20 mouse cellular contexts compared by ENCODE assay signal in genomic region chr4:45970048-45970560, GRCm38 (mm10). TPM values are rescaled to one million over a fixed set of nuclear protein-coding genes. Genes with fewer than 3 reads are reported as not detected.
DNase-seq lines count a peak whose midpoint lies in the region; ATAC-seq and TF ChIP-seq lines count a peak whose summit lies in the region.
"Had no signal": no experiment of that assay in that cellular context is flagged by ENCODE, and none has a peak within 500 bp of the region (broad histone marks: within the 10 kb centered on the region; RNA-seq: fewer than 3 reads in every experiment).

No protein-coding gene starts in this region.

- H3K9me3 ChIP-seq in heart, postnatal 0 days (replicated peaks; ENCODE audit: control insufficient read depth, low read length) = no peaks in the 10 kb centered on the region
- no peaks in the 10 kb centered on the region for H3K9me3 ChIP-seq in heart, embryonic 12.5 days (replicated peaks)
- no peaks in the 10 kb centered on the region for H3K9me3 ChIP-seq in liver, postnatal 0 days (ENCODE audit: low read length)
- no peaks in the 10 kb centered on the region for H3K9me3 ChIP-seq in liver, embryonic 11.5 days (ENCODE audit: control insufficient read depth, low read length)
- no peaks in the 10 kb centered on the region for H3K9me3 ChIP-seq in hindbrain, embryonic 11.5 days (ENCODE audit: control insufficient read depth, low read length)
- H3K9me3 ChIP-seq: embryonic facial prominence, embryonic 10.5 days; forebrain, embryonic 13.5 days; hindbrain, embryonic 15.5 days had no signal

- peak; percentile 94 for DNase-seq in heart, adult 11 months
- DNase-seq in heart, postnatal 10 days = no peak
- DNase-seq in heart, postnatal 0 days (ENCODE audit: low spot score) = no peak
- no peak for DNase-seq in liver, postnatal 0 days
- DNase-seq in liver, embryonic 11.5 days (ENCODE audit: low spot score) = no peak
- no peak for DNase-seq in hindbrain, embryonic 11.5 days (ENCODE audit: low spot score)
- no peak for DNase-seq in cerebellum, postnatal 10 days
- DNase-seq: adrenal gland, adult 8-10 months; adrenal gland, postnatal 36 days; cerebellum, adult 11 months; cerebellum, adult 8-10 months; cerebellum, postnatal 25 days; forebrain, postnatal 0 days; gastrocnemius, postnatal 14 days; kidney, adult 18-20 months had no signal

- no peak for TF ChIP-seq CTCF in heart, postnatal 0 days (IDR thresholded peaks at IDR 0.05; ENCODE audit: low read depth)
- TF ChIP-seq CTCF in liver, postnatal 0 days (IDR thresholded peaks at IDR 0.05; ENCODE audit: low read depth) = no peak

- peak overlapping the region; percentile 75 for H3K27ac ChIP-seq in heart, postnatal 0 days (ENCODE audit: low read depth)
- no peak overlapping the region for H3K27ac ChIP-seq in heart, embryonic 12.5 days (ENCODE audit: poor library complexity, severe bottlenecking)
- H3K27ac ChIP-seq in liver, postnatal 0 days (ENCODE audit: low read depth) = 0 out of 2 replicates have a peak overlapping the region, but pooled peaks have one; percentile 5
- no peak overlapping the region for H3K27ac ChIP-seq in liver, embryonic 11.5 days (ENCODE audit: low read depth, low read length)
- no peak overlapping the region for H3K27ac ChIP-seq in hindbrain, embryonic 11.5 days (ENCODE audit: low read depth, low read length)
- H3K27ac ChIP-seq: embryonic facial prominence, embryonic 10.5 days; forebrain, embryonic 13.5 days; hindbrain, embryonic 15.5 days had no signal

- no peak overlapping the region for H3K4me2 ChIP-seq in heart, postnatal 0 days (ENCODE audit: low read depth, low read length)
- H3K4me2 ChIP-seq in heart, embryonic 12.5 days = no peak overlapping the region
- no peak overlapping the region for H3K4me2 ChIP-seq in liver, postnatal 0 days (ENCODE audit: low read depth, low read length)
- H3K4me2 ChIP-seq in liver, embryonic 11.5 days = no peak overlapping the region
- no peak overlapping the region for H3K4me2 ChIP-seq in hindbrain, embryonic 11.5 days (replicated peaks; ENCODE audit: low read depth, low read length)
- H3K4me2 ChIP-seq: forebrain, embryonic 13.5 days; hindbrain, embryonic 15.5 days had no signal

- WGBS in heart, postnatal 0 days = 61% methylated on average over 7 of the region's 7 CpGs
- 57% methylated on average over 7 of the region's 7 CpGs for WGBS in heart, embryonic 12.5 days
- 54% methylated on average over 7 of the region's 7 CpGs for WGBS in liver, postnatal 0 days (ENCODE audit: insufficient replicate concordance)
- WGBS in liver, embryonic 11.5 days = 55% methylated on average over 7 of the region's 7 CpGs
- 67% methylated on average over 7 of the region's 7 CpGs for WGBS in hindbrain, embryonic 11.5 days

- no peak for ATAC-seq in heart, postnatal 0 days (ENCODE audit: insufficient read depth, low read depth)
- no peak for ATAC-seq in heart, embryonic 12.5 days (ENCODE audit: insufficient number of reproducible peaks, low FRiP score)
- ATAC-seq in liver, postnatal 0 days = no peak
- no peak for ATAC-seq in liver, embryonic 11.5 days (replicated peaks; ENCODE audit: low FRiP score)
- ATAC-seq in hindbrain, embryonic 11.5 days (ENCODE audit: low FRiP score) = no peak
- ATAC-seq: forebrain, embryonic 13.5 days; forebrain, postnatal 0 days; inflammation-experienced regulatory T-cells, adult 6 months had no signal

- intact Hi-C loops in heart, postnatal 10 days (cut with DNase I) = loop anchor here (5.0 kb wide), 1 partner anchor 57 kb away; no protein-coding TSS in a partner anchor

- TF ChIP-seq EP300 in heart, postnatal 0 days (IDR thresholded peaks at IDR 0.05; ENCODE audit: low read depth) = 0 out of 2 replicates have a peak, but pooled peaks have one; percentile 39
- no peak for TF ChIP-seq EP300 in liver, postnatal 0 days (IDR thresholded peaks at IDR 0.05; ENCODE audit: low read depth)

- no peak overlapping the region for H3K9ac ChIP-seq in heart, postnatal 0 days (replicated peaks; ENCODE audit: low read depth, low read length)
- no peak overlapping the region for H3K9ac ChIP-seq in heart, embryonic 12.5 days
- no peak overlapping the region for H3K9ac ChIP-seq in liver, postnatal 0 days (replicated peaks)
- no peak overlapping the region for H3K9ac ChIP-seq in liver, embryonic 11.5 days (ENCODE audit: low read depth, low read length)
- no peak overlapping the region for H3K9ac ChIP-seq in hindbrain, embryonic 11.5 days (ENCODE audit: low read depth, low read length)
- H3K9ac ChIP-seq: forebrain, embryonic 13.5 days; forebrain, postnatal 0 days; hindbrain, embryonic 15.5 days had no signal

- H3K27me3 ChIP-seq in heart, postnatal 0 days (ENCODE audit: control insufficient read depth, insufficient read depth, low read length) = no peaks in the 10 kb centered on the region
- H3K27me3 ChIP-seq in heart, embryonic 12.5 days (replicated peaks) = no peaks in the 10 kb centered on the region
- H3K27me3 ChIP-seq in liver, postnatal 0 days (ENCODE audit: insufficient read depth, low read length) = no peaks in the 10 kb centered on the region
- no peaks in the 10 kb centered on the region; the same call in 1 of the 2 replicates for H3K27me3 ChIP-seq in liver, embryonic 11.5 days (replicated peaks; ENCODE audit: control insufficient read depth, insufficient read depth, low read length)
- H3K27me3 ChIP-seq in hindbrain, embryonic 11.5 days (ENCODE audit: control insufficient read depth, insufficient read depth, low read length) = peaks cover 8% of the 10 kb centered on the region

- H3K36me3 ChIP-seq in heart, postnatal 0 days (replicated peaks; ENCODE audit: control insufficient read depth, insufficient read depth, low read length) = no peaks in the 10 kb centered on the region
- H3K36me3 ChIP-seq in heart, embryonic 12.5 days = no peaks in the 10 kb centered on the region
- H3K36me3 ChIP-seq in liver, postnatal 0 days (replicated peaks; ENCODE audit: insufficient read depth, low read length) = no peaks in the 10 kb centered on the region
- H3K36me3 ChIP-seq in liver, embryonic 11.5 days (ENCODE audit: control insufficient read depth, insufficient read depth, low read length) = no peaks in the 10 kb centered on the region
- no peaks in the 10 kb centered on the region for H3K36me3 ChIP-seq in hindbrain, embryonic 11.5 days (ENCODE audit: control insufficient read depth, insufficient read depth, low read length)
- H3K36me3 ChIP-seq: embryonic facial prominence, embryonic 10.5 days; hindbrain, embryonic 15.5 days had no signal

- peaks cover 26% of the 10 kb centered on the region for H3K4me1 ChIP-seq in heart, postnatal 0 days (ENCODE audit: control insufficient read depth, insufficient read depth)
- peaks cover 50% of the 10 kb centered on the region for H3K4me1 ChIP-seq in heart, embryonic 12.5 days (replicated peaks)
- H3K4me1 ChIP-seq in liver, postnatal 0 days (ENCODE audit: insufficient read depth) = peaks cover 59% of the 10 kb centered on the region
- peaks cover 14% of the 10 kb centered on the region for H3K4me1 ChIP-seq in liver, embryonic 11.5 days (replicated peaks; ENCODE audit: control insufficient read depth, insufficient read depth, low read length)
- H3K4me1 ChIP-seq in hindbrain, embryonic 11.5 days (replicated peaks; ENCODE audit: control insufficient read depth, insufficient read depth, low read length) = peaks cover 6% of the 10 kb centered on the region

- H3K4me3 ChIP-seq in heart, postnatal 0 days (ENCODE audit: low read depth, low read length) = no peak overlapping the region
- H3K4me3 ChIP-seq in heart, embryonic 12.5 days = no peak overlapping the region
- H3K4me3 ChIP-seq in liver, postnatal 0 days (ENCODE audit: low read depth, low read length) = no peak overlapping the region
- no peak overlapping the region for H3K4me3 ChIP-seq in liver, embryonic 11.5 days (ENCODE audit: low read depth, low read length)
- H3K4me3 ChIP-seq in hindbrain, embryonic 11.5 days (ENCODE audit: low read depth, low read length) = no peak overlapping the region
- H3K4me3 ChIP-seq: embryonic facial prominence, embryonic 10.5 days; forebrain, embryonic 13.5 days; hindbrain, embryonic 15.5 days had no signal

RNA-seq across cellular contexts. Expression of gene Tdrd7, which starts 5.0 kb away (rescaled TPM):
- 10 to 100 TPM; 16.9 to 18.5 TPM for total RNA-seq in heart, postnatal 10 days (2021)
- total RNA-seq in heart, postnatal 0 days (2014; rRNA removed; ENCODE audit: low replicate concordance) = 18.7 and 45.8 TPM in 2 replicates
- 13.1 and 17.3 TPM in 2 replicates for polyA plus RNA-seq in heart, postnatal 0 days (2015; fragmentation: Nextera tagmentation; extraction: Ambion mirVana)
- 20.9 and 22.3 TPM in 2 replicates for polyA plus RNA-seq in heart, embryonic 12.5 days (2016; fragmentation: Nextera tagmentation; extraction: Ambion mirVana)
- 15.4 and 15.8 TPM in 2 replicates for polyA plus RNA-seq in liver, postnatal 0 days (2015; fragmentation: Nextera tagmentation; extraction: Ambion mirVana)
- 6.1 and 7.9 TPM in 2 replicates for polyA plus RNA-seq in liver, embryonic 11.5 days (2014; fragmentation: Nextera tagmentation; extraction: Ambion mirVana)
- polyA plus RNA-seq in hindbrain, embryonic 11.5 days (2014; fragmentation: Nextera tagmentation; extraction: Ambion mirVana) = 11.7 and 12.1 TPM in 2 replicates

Comparison
In these comparisons a context has a peak if more than half of its experiments do, and no peak if none do; other contexts are left out.
1. H3K27ac ChIP-seq: peak in heart, postnatal 0 days (single experiment) and liver, postnatal 0 days (single experiment); none in heart, embryonic 12.5 days (single experiment), liver, embryonic 11.5 days (single experiment) and hindbrain, embryonic 11.5 days (single experiment).